Mouse (Mus musculus): ENCODE results near the gene Dusp6. TPM values are rescaled to one million over a fixed set of nuclear protein-coding genes. Genes with fewer than 3 reads are reported as not detected.
A peak's percentile ranks its signal among the peaks of the same experiment; 100 is the strongest.

The Dusp6 gene
- total RNA-seq, 1 experiment, result 83.0 TPM

GRCm38 (mm10) chr10:99229031-99229684, 33.9 kb upstream of the Dusp6 start:
- H3K4me3 ChIP-seq (ENCODE audit: insufficient read depth in 1 of 2, low read depth in 1 of 2, low read length in 2 of 2, poor library complexity in 1 of 2, severe bottlenecking in 1 of 2), result peak overlapping the region in 1 of 2 experiments; percentile 20; a peak in 2 of 4 replicates
- no peak overlapping the region for H3K27ac ChIP-seq (ENCODE audit: insufficient read depth, low read depth, low read length, poor library complexity, severe bottlenecking)
- in situ Hi-C loops (cut with MboI; ENCODE audit: low sequenced_read_pairs in 2 of 2, unreplicated experiment in 2 of 2), result no loop called here
- H3K36me3 ChIP-seq (ENCODE audit: control insufficient read depth, insufficient read depth, low read length, poor library complexity, severe bottlenecking), result no peaks in the 10 kb centered on the region
- no peak for DNase-seq (ENCODE audit: low read depth, low spot score)
- H3K9ac ChIP-seq (ENCODE audit: insufficient read depth, low read depth, low read length, poor library complexity, severe bottlenecking), result no peak overlapping the region
- H3K4me1 ChIP-seq (ENCODE audit: control insufficient read depth in 2 of 2, insufficient read depth in 2 of 2, low read length in 2 of 2, poor library complexity in 1 of 2), result peaks cover 1 to 9% of the 10 kb centered on the region in 2 experiments; a peak in 1 of 4 replicates
- no peak for TF ChIP-seq CHD2 (IDR thresholded peaks at IDR 0.05; ENCODE audit: low read depth, low read length)
- TF ChIP-seq ZNF384 (IDR thresholded peaks at IDR 0.05; ENCODE audit: low read depth, low read length), result no peak
- TF ChIP-seq MAFK (IDR thresholded peaks at IDR 0.05; ENCODE audit: insufficient read depth, low read depth, low read length), result no peak
- TF ChIP-seq ZC3H11A (IDR thresholded peaks at IDR 0.05; ENCODE audit: borderline replicate concordance, low read depth, low read length), result no peak
- no peak for TF ChIP-seq HCFC1 (IDR thresholded peaks at IDR 0.05; ENCODE audit: borderline replicate concordance, insufficient read depth, low read length)
- no peaks in the 10 kb centered on the region for H3K9me3 ChIP-seq (ENCODE audit: control insufficient read depth, insufficient read depth, low read depth, low read length)

GRCm38 (mm10) chr10:99232518-99233227, 30.4 kb upstream of the Dusp6 start:
- Histone ChIP-seq H3K9me3 (ENCODE audit: control insufficient read depth, insufficient read depth, low read depth, low read length) (no peaks in the 10 kb centered on the region), H3K36me3 (ENCODE audit: control insufficient read depth, insufficient read depth, low read length, poor library complexity, severe bottlenecking) (no peaks in the 10 kb centered on the region), H3K4me3 (ENCODE audit: insufficient read depth in 1 of 2, low read depth in 1 of 2, low read length in 2 of 2, poor library complexity in 1 of 2, severe bottlenecking in 1 of 2) (no peak overlapping the region), H3K9ac (ENCODE audit: insufficient read depth, low read depth, low read length, poor library complexity, severe bottlenecking) (no peak overlapping the region), H3K27ac (ENCODE audit: insufficient read depth, low read depth, low read length, poor library complexity, severe bottlenecking) (no peak overlapping the region), H3K4me1 (ENCODE audit: control insufficient read depth in 2 of 2, insufficient read depth in 2 of 2, low read length in 2 of 2, poor library complexity in 1 of 2) (peaks cover 1 to 9% of the 10 kb centered on the region in 2 experiments; a peak in 1 of 4 replicates)
- no peak for TF ChIP-seq CHD2 (IDR thresholded peaks at IDR 0.05; ENCODE audit: low read depth, low read length)
- TF ChIP-seq HCFC1 (IDR thresholded peaks at IDR 0.05; ENCODE audit: borderline replicate concordance, insufficient read depth, low read length), result no peak
- no peak for TF ChIP-seq ZNF384 (IDR thresholded peaks at IDR 0.05; ENCODE audit: low read depth, low read length)
- TF ChIP-seq MAFK (IDR thresholded peaks at IDR 0.05; ENCODE audit: insufficient read depth, low read depth, low read length), result no peak
- no peak for TF ChIP-seq ZC3H11A (IDR thresholded peaks at IDR 0.05; ENCODE audit: borderline replicate concordance, low read depth, low read length)
- in situ Hi-C loops (cut with MboI; ENCODE audit: low sequenced_read_pairs in 2 of 2, unreplicated experiment in 2 of 2), result no loop called here
- DNase-seq (ENCODE audit: low read depth, low spot score), result no peak

GRCm38 (mm10) chr10:99234336-99234735, 28.7 kb upstream of the Dusp6 start:
- no peaks in the 10 kb centered on the region for H3K36me3 ChIP-seq (ENCODE audit: control insufficient read depth, insufficient read depth, low read length, poor library complexity, severe bottlenecking)
- no peak overlapping the region for H3K9ac ChIP-seq (ENCODE audit: insufficient read depth, low read depth, low read length, poor library complexity, severe bottlenecking)
- in situ Hi-C loops (cut with MboI; ENCODE audit: low sequenced_read_pairs in 2 of 2, unreplicated experiment in 2 of 2), result no loop called here
- no peak overlapping the region for H3K4me3 ChIP-seq (ENCODE audit: insufficient read depth in 1 of 2, low read depth in 1 of 2, low read length in 2 of 2, poor library complexity in 1 of 2, severe bottlenecking in 1 of 2)
- no peak overlapping the region for H3K27ac ChIP-seq (ENCODE audit: insufficient read depth, low read depth, low read length, poor library complexity, severe bottlenecking)
- TF ChIP-seq HCFC1 (IDR thresholded peaks at IDR 0.05; ENCODE audit: borderline replicate concordance, insufficient read depth, low read length) (no peak), ZNF384 (IDR thresholded peaks at IDR 0.05; ENCODE audit: low read depth, low read length) (no peak), MAFK (IDR thresholded peaks at IDR 0.05; ENCODE audit: insufficient read depth, low read depth, low read length) (no peak), ZC3H11A (IDR thresholded peaks at IDR 0.05; ENCODE audit: borderline replicate concordance, low read depth, low read length) (no peak), CHD2 (IDR thresholded peaks at IDR 0.05; ENCODE audit: low read depth, low read length) (no peak)
- no peak for DNase-seq (ENCODE audit: low read depth, low spot score)
- H3K9me3 ChIP-seq (ENCODE audit: control insufficient read depth, insufficient read depth, low read depth, low read length), result no peaks in the 10 kb centered on the region
- H3K4me1 ChIP-seq (ENCODE audit: control insufficient read depth in 2 of 2, insufficient read depth in 2 of 2, low read length in 2 of 2, poor library complexity in 1 of 2), result peaks cover 0 to under 1% of the 10 kb centered on the region in 2 experiments; a peak in 1 of 4 replicates

- Histone ChIP-seq H3K27ac (ENCODE audit: insufficient read depth, low read depth, low read length, poor library complexity, severe bottlenecking) (no peak overlapping the region), H3K36me3 (ENCODE audit: control insufficient read depth, insufficient read depth, low read length, poor library complexity, severe bottlenecking) (no peaks in the 10 kb centered on the region), H3K4me3 (ENCODE audit: insufficient read depth in 1 of 2, low read depth in 1 of 2, low read length in 2 of 2, poor library complexity in 1 of 2, severe bottlenecking in 1 of 2) (no peak overlapping the region), H3K9me3 (ENCODE audit: control insufficient read depth, insufficient read depth, low read depth, low read length) (no peaks in the 10 kb centered on the region), H3K4me1 (ENCODE audit: control insufficient read depth in 2 of 2, insufficient read depth in 2 of 2, low read length in 2 of 2, poor library complexity in 1 of 2) (no peaks in the 10 kb centered on the region), H3K9ac (ENCODE audit: insufficient read depth, low read depth, low read length, poor library complexity, severe bottlenecking) (no peak overlapping the region)
- TF ChIP-seq ZC3H11A (IDR thresholded peaks at IDR 0.05; ENCODE audit: borderline replicate concordance, low read depth, low read length), result no peak
- in situ Hi-C loops (cut with MboI; ENCODE audit: low sequenced_read_pairs in 2 of 2, unreplicated experiment in 2 of 2), result no loop called here
- no peak for DNase-seq (ENCODE audit: low read depth, low spot score)
These were observed 27.9 kb upstream of the Dusp6 start for GRCm38 (mm10) chr10:99235081-99235480.

Measured in ES-E14 (cell line).